Mouse (Mus musculus) adipose tissue, adult 10 weeks (tissue): ENCODE results near the gene Efcab11. TPM values are rescaled to one million over a fixed set of nuclear protein-coding genes. Genes with fewer than 3 reads are reported as not detected.

ENCODE experiments used
- polyA plus RNA-seq: library from polyadenylated mRNA; stranded (reverse); fragments of 350-450 nt; fragmentation: Illumina TruSeq; extraction: RNeasy Lipid Tissue Mini Kit (QIAGEN cat#74804); gene quantifications from one replicate; pipeline ENCODE4 v1.2.3, GENCODE M21; 2014; ENCODE audit warnings: low read depth, low replicate concordance

Gene Efcab11
- polyA plus RNA-seq, result 0.66 TPM

GRCm38 (mm10) chr12:99884269-99885261, at the start of gene Efcab11, which contains the start of gene Tdp1:
Gene Efcab11 (minus strand): TSS chr12:99884439.
Gene Tdp1 (plus strand): TSS chr12:99884517.

Other genes with a start within 250 kb of the Efcab11 start
- 10.0 TPM for gene Tdp1, start 78 bp upstream of the Efcab11 start, polyA plus RNA-seq
- gene Kcnk13, start 80.1 kb upstream of the Efcab11 start, polyA plus RNA-seq, result 0.99 TPM
- gene Psmc1, start 225.7 kb upstream of the Efcab11 start, polyA plus RNA-seq, result 115 TPM